Mouse (Mus musculus): ENCODE data around the gene Btbd9.

Gene Btbd9

DNA sequence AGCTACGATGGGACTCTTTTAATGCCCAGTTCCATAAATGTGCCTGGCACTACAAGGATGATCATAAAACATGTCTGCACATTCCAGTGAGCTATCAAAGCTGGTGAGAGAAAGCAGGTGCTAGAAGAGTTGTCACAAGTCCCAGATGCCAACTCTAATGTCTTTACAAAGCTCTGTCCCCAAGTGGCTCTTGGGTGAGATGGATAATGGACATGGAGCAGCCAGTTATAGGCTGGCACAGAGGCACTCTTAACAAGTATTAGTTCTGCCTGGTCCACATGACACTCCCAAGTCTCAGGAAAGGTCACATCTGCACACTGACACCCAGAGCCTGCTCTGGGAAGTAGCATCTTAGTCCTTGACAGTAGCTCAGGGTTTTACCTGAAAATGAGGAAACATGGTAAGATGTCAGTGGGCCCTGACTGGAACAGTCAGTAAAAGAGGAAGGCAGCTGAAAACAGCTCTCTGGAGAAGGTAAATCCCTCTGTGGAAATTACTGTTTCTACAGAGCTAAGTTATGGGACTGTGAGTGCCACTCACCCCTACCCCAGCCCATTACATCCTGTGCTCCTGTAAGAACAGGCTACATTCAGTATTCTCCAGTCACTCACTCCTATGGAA, 91.7 kb downstream of the Btbd9 start:
- DNase-seq (ENCODE audit: low spot score in 2 of 2), result no peak

DNA sequence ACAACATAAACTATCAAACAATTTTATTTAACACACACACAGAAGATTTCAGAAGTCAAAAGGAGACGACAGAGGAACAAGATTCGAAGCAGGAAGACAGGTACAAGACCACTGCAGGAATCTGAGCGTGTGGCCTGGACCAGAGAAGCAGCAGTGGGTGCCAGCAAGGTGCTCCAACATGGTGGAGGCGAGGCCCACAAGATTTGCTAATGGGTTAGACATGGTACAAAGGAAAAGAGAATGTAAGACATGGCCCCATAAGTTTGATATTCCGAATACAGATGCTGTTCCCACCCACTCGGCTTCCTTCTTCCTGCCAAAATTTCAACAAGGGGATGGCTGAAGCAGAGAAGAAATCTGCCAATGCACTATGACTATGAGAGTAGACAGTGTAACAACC, 94.5 kb downstream of the Btbd9 start:
- DNase-seq (ENCODE audit: low spot score in 2 of 2), result no peak

DNA sequence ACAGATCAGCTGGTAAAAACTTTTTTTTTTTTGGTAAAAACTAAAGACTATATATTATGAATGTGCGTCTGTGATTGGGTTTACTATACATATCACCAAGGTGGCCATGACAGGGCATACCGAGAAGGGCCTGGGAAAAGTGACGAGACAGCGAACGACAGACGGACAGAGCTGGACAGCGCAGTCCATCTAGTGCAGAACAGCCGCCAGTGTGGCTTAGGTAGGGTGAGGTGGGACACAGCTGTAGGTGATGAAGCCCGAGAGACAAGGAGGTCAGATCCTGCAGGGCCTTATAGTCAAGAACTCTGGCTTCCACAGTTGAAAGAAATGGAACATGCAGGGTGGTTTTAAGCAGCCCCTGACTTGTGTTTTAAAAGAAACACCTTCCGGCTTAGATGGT, 94.9 kb downstream of the Btbd9 start:
- DNase-seq (ENCODE audit: low spot score in 2 of 2), result no peak

DNA sequence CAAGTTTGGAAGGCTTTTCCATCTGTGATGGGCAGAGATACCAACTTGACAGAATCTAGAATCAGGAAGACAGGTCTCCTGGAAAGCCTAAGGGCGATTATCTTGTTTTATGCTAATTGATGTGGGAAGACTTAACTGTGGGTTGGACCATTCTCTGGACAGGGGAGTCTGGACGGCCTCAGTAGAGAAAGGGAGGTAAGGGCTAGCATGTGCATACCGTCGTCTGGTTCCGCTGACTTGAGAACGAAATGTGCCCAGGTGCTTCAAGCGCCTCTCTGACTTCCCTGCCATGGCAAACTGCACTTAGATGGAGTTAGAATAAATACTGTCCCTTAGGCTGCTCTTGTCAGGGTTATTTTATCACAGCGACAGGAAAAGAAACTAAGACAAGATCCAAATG, 95.9 kb downstream of the Btbd9 start:
- DNase-seq (ENCODE audit: low spot score in 2 of 2), result no peak

DNA sequence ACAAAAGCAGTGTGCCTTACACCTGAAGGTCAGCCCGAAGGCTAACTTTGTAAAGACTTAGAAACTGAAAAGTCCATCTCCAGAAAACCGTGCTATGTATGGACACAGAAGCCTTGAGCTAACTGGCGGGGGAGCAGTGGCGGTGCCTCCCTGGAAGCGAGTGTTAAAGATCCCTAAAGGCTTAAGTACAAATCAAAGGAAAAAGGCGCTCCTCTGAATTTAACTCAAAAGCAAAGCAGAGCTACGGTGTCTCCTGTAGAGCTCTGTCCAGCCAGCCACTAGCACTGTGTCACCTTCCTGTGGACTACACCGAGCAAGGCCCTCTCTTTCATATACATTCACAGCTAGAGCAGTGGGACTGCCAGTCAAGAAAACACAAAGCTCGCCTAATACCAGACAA, 98.1 kb downstream of the Btbd9 start:
- no peak for DNase-seq (ENCODE audit: low spot score in 2 of 2)

DNA sequence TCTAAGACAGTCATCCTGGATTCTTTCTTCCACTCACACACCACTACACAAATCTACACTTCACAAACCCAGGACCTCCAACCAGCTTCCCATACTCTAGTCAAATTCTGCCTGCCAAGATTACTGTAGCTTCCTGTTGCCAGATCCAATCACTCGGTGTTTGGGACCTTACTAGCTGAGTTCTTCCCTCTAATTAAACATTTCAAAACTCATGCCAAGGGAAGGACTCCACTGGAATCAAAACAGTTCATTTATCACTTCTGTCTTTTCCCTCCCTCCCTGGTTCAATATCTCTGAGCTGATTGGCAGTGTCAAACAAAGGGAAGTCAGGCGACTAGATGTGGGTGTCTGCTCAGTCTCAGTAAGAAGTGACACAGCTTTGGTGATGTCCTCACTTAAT, 101.7 kb downstream of the Btbd9 start:
- no peak for DNase-seq (ENCODE audit: low spot score in 2 of 2)

DNA sequence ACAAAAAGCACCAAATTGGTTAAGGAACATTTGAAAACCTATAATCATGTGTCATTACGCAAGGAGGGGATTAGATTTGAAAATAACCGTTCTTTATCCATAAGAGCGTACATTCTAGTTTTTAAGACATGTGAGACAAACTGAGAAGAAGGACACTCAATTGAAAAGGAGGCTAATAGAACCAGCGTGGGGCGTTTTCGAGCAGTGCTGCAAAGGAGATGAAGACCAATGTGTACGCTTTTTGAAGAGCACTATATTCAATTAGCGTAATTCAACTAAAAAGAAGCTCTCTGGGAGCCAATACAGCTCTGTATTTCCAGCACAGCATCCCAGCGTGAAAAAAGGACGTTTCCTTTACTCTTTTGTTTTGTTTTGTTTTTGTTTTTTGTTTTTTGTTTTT, 103.5 kb downstream of the Btbd9 start:
- no peak for DNase-seq (ENCODE audit: low spot score in 2 of 2)

DNA sequence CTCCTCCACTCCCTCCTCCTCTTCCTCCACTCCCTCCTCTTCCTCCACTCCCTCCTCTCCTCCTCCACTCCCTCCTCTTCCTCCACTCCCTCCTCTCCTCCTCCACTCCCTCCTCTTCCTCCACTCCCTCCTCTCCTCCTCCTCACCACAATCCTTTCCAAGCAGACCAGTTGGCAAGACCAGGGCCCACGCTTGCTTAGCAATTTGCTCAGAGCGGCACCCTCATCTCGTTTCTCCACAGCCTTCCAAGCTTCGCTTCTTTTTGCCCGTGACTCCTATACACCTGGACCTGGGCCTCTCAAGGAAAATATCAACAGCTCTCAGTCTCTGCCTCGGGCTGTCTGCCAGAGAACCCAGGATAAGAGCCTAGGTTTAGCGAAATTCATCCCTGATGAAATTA, 104.8 kb downstream of the Btbd9 start:
- no peak for DNase-seq (ENCODE audit: low spot score in 2 of 2)

DNA sequence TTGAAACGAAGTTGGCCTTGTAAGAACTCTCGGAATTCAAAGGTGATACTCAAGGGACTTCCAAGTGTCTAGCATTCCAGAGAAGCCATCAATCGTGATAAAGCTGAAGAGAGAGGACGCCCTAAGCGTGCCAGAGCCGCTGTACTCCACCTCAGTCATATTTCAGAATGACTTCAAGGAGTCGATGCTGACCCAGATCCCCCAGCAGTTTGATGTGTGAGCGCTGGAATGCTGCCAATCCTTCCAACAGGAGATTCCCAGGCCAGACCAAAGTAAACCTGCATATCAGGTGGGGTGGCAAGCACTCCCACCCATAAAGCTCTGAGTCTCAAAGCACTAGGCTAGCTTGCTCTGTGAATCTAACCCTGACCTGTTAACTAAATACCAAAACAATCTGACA, 105.5 kb downstream of the Btbd9 start:
- no peak for DNase-seq (ENCODE audit: low spot score in 2 of 2)

DNA sequence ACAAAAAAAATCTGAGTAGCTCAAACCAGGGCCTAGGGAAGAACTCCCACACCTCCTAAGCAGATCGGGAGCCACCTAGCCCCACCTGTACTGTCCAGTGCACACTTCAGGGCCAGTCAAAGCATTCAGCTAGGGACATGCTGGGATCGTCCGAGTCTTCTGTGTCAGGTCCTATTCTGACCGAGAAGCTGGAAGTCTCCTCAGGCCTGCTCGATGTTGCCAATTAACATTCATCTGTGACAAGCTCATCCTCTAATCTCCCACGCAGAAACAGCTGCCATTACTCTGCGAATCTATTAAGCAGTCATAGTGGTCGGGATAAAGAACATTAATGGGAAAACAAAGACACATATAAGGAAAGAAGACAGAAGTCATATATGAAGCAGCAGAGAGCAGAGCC, 106.0 kb downstream of the Btbd9 start:
- DNase-seq (ENCODE audit: low spot score in 2 of 2), result no peak

DNA sequence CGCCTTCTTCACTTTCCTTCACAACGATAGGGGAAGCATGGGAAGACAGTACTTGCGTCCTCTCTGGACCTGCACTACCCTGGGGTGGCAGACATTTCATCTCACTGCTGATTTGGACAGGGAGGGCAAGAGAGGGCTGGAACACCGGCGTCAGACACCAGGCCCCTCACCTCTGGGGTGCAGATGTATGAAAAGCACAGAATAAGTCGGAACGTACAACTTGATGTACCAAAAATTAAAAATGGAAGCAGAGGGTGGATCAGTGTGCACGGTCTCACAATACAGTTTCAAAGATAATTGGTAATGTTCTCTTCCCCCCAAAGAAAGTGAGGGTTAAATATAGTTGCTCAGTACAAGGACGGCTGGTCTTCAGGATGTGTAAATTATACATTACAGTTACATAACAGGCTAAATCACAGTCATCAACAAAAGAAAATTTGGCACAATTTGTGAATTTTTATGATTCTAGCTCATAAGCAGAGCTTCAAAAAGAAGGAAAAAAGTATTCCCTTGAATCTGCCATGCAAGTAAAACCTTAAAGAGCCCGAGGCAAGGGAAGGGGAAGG, 106.7 kb downstream of the Btbd9 start:
- no peak for DNase-seq (ENCODE audit: low spot score in 2 of 2)

DNA sequence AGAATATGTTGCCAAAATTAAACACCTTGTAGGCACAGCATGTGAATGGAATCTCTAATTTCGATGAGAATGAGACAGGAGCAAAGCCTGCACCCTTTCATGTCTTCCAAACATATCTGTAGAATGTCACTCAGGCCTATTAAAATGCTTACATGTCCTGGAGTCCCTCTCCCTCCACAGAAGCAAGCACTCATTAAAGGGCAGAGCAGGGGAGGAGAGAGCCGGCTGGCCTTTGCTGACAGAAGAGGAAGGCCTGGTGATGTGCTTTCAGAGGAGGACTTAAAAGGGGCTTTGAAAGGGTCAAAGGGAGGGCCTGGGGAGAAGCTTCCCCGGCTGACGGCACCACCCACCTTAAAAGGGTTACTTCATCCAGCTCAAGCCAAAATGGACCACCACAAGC, 107.9 kb downstream of the Btbd9 start:
- no peak for DNase-seq (ENCODE audit: low spot score in 2 of 2)

DNA sequence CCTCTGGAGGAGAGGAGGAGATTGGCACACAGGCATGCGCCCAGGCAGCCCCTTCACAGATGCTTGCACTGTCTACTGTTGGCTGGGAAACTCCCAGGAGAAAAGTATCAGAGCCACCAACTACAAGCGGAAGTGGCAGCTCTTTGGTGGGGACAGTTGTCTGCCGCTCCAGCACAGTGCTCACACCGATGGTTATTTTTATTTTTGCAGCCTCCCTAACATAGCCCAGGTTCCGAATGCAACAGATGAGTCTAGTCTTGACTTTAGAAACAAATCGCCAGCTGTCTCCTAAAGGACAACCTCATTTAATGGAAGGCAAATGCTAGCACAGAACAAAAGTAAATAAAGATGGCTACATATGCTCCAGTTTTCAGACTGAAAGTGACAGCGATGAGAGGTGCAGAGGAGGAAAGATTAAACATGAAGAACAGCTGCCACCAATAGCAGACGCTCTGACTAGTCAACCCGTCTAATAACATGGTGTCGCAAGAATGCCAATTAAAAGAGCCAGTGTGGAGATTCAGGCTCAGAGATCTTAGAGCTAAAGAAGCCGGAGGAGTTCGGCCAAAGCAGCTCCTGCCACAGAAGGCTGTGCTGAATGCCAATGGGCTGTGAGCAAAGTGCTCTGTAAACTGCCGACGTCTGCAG, 108.6 kb downstream of the Btbd9 start:
- DNase-seq (ENCODE audit: low spot score in 2 of 2), result peak; percentile 67 to 77

DNA sequence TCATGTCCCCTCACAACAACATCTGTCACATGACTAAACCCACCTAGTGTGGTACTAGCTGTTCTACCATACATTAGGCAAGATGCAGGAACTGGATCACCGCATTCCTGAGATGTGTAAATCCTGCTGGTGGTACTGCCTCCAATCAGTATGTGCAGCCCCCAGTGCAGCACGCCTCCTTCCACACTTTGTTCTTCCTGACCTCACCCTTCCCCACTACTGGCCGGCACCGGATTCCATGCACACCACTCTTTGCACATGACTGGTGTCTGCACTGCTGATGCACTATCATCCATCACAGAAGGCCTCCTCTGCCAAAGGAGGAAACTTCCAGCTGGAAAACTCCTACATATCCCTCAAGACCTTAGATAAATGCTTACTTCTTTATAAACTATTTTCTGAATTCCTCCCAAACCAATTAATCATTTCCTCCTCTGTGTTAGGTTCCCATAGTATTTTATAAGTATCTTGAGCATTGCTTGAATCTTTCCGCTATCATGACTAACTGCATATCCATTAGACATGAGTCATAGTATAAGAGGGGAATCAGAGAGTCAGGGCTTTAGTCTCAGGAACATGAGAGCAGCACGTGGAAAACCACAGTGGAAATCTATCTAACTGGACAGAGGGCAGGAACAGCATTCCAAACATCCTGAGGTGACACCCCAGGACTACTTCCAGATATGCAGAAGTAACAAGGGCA, 111.1 kb downstream of the Btbd9 start:
- DNase-seq (ENCODE audit: low spot score in 2 of 2), result no peak

DNA sequence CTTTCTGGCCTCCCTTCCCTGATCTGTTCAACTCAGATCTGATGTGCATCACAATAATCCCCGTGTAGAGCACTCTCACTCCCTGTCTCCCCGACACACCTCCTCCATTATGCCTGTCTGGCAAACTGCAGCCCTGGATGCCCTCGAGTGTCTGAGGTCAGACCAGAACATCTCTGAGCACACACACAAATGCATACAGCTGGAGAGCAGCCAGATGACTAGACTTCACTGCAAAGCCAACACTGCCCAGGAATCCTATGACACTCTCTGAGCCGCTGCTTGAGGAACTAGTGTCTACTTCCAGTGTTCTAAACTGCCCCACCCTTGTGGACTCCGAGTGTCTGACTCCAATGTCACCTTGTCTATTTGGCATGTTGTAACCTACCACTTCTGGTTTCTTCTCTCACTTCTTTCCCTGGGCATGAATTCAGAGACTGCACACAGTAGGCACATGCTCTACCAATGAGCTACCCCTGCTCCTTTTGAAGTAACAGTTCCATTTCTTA, 112.0 kb downstream of the Btbd9 start:
- DNase-seq (ENCODE audit: low spot score in 2 of 2), result no peak

DNA sequence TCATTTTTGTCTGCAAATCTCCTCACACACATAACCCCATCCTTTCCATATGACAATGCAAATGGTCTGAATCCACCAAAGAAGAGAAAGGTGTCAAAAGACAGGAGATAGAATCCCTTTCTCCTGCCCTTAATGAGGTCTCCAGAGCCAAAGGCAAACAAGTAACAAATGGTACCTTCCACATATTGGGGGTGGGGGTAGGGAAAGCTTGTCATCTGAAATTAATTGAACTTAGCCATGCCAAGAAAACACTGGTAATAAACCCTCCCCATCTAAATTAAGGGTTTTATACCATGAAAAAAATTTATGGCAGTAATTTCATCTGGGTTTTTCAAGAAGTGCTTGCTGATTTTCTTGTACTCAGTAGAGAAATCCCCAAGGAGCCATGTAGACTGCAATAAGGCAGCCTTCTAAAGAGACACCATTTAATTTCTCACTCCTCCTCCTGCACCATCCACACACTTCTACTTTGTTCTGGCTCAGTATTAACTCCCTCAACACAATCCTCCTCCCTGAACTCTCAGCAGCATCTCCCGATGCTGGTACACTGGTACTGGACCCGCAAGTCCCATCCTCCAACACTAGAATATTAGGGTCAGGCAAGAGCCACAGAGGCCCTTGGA, 115.5 kb downstream of the Btbd9 start:
- DNase-seq (ENCODE audit: low spot score in 2 of 2), result no peak

DNA sequence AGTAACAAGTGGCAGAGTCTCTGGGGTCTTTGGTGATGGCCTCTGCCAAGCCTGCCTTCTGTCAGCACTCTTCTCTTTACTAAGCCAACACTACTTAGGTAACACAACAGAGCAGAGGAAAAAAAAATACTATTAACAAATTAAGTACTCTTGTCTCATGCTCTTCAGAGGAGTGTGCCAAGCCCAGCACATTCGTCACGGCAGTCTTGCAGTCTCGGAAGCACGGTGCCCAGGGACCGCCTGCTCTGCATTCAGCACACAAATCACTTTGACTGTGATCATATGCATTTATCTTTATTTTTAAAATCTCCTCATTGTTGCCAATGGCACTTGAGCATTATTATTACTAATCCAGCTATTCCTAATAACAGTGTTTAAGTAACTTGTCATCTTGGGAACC, 116.6 kb downstream of the Btbd9 start:
- DNase-seq (ENCODE audit: low spot score in 2 of 2), result no peak

DNA sequence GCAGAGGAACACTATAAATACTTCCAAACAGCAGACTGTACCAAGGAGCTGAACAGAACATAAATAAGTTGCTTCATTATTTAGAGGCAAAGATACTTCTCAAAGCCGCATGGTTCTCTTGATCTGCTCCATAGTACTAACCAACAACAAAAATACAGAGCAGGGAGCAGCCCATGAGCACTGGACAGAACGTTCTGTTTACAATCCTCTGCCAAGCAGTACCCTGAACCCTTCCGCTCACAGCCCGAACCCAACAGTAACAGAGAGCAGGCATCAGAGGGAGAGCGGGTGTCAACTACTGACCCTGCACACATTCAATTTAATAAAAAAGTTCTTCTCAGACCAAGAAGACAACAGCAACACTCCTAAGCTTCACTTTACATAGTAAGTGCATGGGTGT, 117.4 kb downstream of the Btbd9 start:
- no peak for DNase-seq (ENCODE audit: low spot score in 2 of 2)

DNA sequence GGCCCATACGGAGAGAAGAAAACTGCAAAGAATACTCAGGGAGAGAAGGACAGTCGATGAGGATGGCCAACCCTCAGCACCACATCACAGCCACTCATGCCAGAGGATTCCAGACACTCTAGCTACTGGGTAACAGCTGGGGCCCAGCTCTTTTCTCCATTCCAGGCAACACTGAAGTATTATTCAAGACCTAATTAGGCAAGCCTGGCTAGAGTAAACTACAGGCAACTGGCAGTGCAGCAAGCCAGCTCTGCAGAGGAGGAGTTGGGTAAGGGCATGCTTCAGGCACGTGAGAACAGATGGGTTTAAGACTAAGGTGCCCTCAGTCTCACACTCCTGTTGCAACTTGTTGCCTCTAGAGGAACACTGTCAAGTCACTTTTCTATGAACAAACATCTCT, 118.0 kb downstream of the Btbd9 start:
- no peak for DNase-seq (ENCODE audit: low spot score in 2 of 2)

DNA sequence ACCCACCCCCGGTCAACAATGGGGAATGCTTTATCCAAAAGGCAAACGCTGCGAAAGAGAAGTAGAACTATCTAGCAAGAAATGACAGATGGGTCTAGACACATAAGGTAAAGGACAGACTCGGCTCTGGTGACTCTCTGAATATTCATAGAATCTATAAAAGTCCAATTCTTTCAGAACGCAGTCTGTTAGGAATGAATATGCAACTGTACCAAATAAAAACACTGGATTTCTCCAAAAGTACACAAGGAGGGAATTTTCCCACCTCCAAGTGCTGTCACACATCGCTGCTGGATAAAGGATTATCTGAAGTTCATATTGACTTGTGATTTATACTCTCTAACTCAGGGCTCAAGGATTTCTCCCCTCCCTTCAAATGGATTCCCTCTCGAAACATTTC, 118.8 kb downstream of the Btbd9 start:
- no peak for DNase-seq (ENCODE audit: low spot score in 2 of 2)

DNA sequence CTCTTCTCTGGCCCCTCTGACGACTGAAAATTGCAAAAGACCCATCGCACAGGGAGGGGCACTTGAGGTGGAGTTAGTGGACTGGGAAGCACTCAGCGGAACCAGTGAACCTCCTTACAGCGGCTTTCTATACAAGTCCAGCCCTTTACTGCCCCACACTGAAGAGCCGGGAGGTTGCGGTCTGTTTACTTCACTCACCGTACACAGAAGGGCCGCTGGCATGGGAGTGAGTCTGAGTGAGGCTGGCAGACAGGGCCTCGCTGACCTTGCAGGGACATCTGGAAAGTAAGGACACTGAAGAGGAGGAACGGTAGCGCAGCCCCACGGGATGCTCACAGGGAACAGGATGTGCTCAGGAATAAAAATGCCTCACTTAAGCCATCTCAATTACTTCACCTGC, 120.0 kb downstream of the Btbd9 start:
- DNase-seq (ENCODE audit: low spot score in 2 of 2), result no peak

DNA sequence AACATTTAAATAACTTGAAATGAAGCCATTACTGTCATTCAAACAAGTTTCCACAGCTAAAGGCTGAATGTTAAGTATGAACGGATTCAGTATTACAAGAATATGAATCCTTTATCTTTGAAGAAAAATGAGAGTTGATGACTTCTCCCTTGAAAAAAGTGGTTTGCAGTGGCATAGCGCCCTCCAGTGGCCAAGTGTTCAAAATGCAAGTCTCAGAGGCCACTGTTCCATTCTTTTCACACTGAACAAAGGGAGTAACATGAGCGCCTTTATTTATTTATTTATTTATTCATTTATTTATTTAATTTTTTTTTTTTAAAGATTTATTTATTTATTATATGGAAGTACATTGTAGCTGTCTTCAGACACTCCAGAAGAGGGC, 121.4 kb downstream of the Btbd9 start:
- no peak for DNase-seq (ENCODE audit: low spot score in 2 of 2)

Measured in right cerebral cortex, postnatal 36 days (tissue).